Mouse (Mus musculus) forebrain, embryonic 11.5 days (tissue): ENCODE measurements around the gene Nlk. TPM values are rescaled to one million over a fixed set of nuclear protein-coding genes. Genes with fewer than 3 reads are reported as not detected.

ENCODE experiments used
- ATAC-seq: fragments of 200-750 bp; cut with Nextera tagmentation; replicated peaks from 2 replicates; pipeline ENCODE4 v1.8.0; 2017; ENCODE audit warnings: moderate TSS enrichment; ENCODE audit not compliant: low FRiP score
- DNase-seq: peaks from one replicate; pipeline ENCODE4 v3.0.0-alpha.2; 2017; ENCODE audit warnings: low spot score
- H3K27ac ChIP-seq: fragments of 300-500 bp; sonication (generic); 2 replicates; pipeline ENCODE4 v1.5.1; 2014; ENCODE audit warnings: low read depth, low read length
- H3K27me3 ChIP-seq: fragments of 300-500 bp; sonication (generic); 2 replicates; pipeline ENCODE4 v1.6.1; 2014; ENCODE audit warnings: mild to moderate bottlenecking, low read length, mixed read lengths; ENCODE audit not compliant: control insufficient read depth, insufficient read depth
- H3K36me3 ChIP-seq: fragments of 300-500 bp; sonication (generic); 2 replicates; pipeline ENCODE4 v1.6.1; 2014; ENCODE audit warnings: mild to moderate bottlenecking, low read length, moderate library complexity, mixed read lengths; ENCODE audit not compliant: control insufficient read depth, insufficient read depth
- H3K4me1 ChIP-seq: fragments of 300-500 bp; sonication (generic); replicated peaks from 2 replicates; pipeline ENCODE4 v1.6.1; 2014; ENCODE audit warnings: low read length, mixed read lengths; ENCODE audit not compliant: control insufficient read depth, insufficient read depth
- H3K4me2 ChIP-seq: fragments of 300-500 bp; sonication (generic); 2 replicates; pipeline ENCODE4 v1.6.1; 2014; ENCODE audit warnings: low read depth, mild to moderate bottlenecking, low read length, moderate library complexity, mixed read lengths; ENCODE audit not compliant: severe bottlenecking
- H3K4me3 ChIP-seq: fragments of 300-500 bp; sonication (generic); 2 replicates; pipeline ENCODE4 v1.5.1; 2014; ENCODE audit warnings: low read depth, low read length
- H3K9ac ChIP-seq: fragments of 300-500 bp; sonication (generic); 2 replicates; pipeline ENCODE4 v1.6.1; 2014; ENCODE audit warnings: low read length
- H3K9me3 ChIP-seq: fragments of 300-500 bp; sonication (generic); 2 replicates; pipeline ENCODE4 v1.6.1; 2016; ENCODE audit warnings: low read length, mixed read lengths; ENCODE audit not compliant: control insufficient read depth
- WGBS: fragments of 180-500 bp; shearing (Covaris S2); extraction: QIAGEN DNeasy Blood & Tissue Kit; methylation state at CpG from one replicate; pipeline ENCODE4 v1.1.7; 2014; 5-methylcytosine and 5-hydroxymethylcytosine counted together
- polyA plus RNA-seq: library from polyadenylated mRNA; unstranded; fragments of >200 nt; fragmentation: Nextera tagmentation; extraction: Ambion mirVana; gene quantifications from 2 replicates; pipeline ENCODE4 v1.2.1, GENCODE M21; 2014

Gene Nlk
- polyA plus RNA-seq, 1 experiment from 2014 or later = 33.6 TPM

- no peak overlapping the region for H3K4me3 ChIP-seq
- no peaks in the 10 kb centered on the region for H3K27me3 ChIP-seq
- H3K4me1 ChIP-seq = peaks cover 5% of the 10 kb centered on the region; the same call in 1 of the 2 replicates
- no peak overlapping the region for H3K27ac ChIP-seq
- H3K4me2 ChIP-seq = no peak overlapping the region
- no peak for DNase-seq
- no peak overlapping the region for H3K9ac ChIP-seq
- 90% methylated on average over 6 of the region's 6 CpGs for WGBS
- no peaks in the 10 kb centered on the region for H3K36me3 ChIP-seq
- ATAC-seq = no peak
- H3K9me3 ChIP-seq = no peaks in the 10 kb centered on the region
These were observed 35.4 kb upstream of the Nlk start for GRCm38 (mm10) chr11:78732619-78733018.

- Histone ChIP-seq H3K4me1 (no peaks in the 10 kb centered on the region), H3K4me2 (no peak overlapping the region), H3K9me3 (no peaks in the 10 kb centered on the region), H3K4me3 (no peak overlapping the region), H3K36me3 (no peaks in the 10 kb centered on the region), H3K27me3 (no peaks in the 10 kb centered on the region), H3K27ac (no peak overlapping the region), H3K9ac (no peak overlapping the region)
- ATAC-seq = no peak
- no peak for DNase-seq
- 27% methylated on average over 2 of the region's 2 CpGs for WGBS
These were observed 33.7 kb upstream of the Nlk start for GRCm38 (mm10) chr11:78730902-78731301.

GRCm38 (mm10) chr11:78728041-78728440 lies 30.9 kb upstream of the Nlk start:
- WGBS = 85% methylated on average over 4 of the region's 4 CpGs
- Histone ChIP-seq H3K4me3 (no peak overlapping the region), H3K27me3 (no peaks in the 10 kb centered on the region), H3K4me2 (no peak overlapping the region), H3K27ac (no peak overlapping the region), H3K4me1 (no peaks in the 10 kb centered on the region), H3K36me3 (no peaks in the 10 kb centered on the region), H3K9ac (no peak overlapping the region), H3K9me3 (no peaks in the 10 kb centered on the region)
- ATAC-seq = no peak
- DNase-seq = no peak

GRCm38 (mm10) chr11:78726366-78726765 lies 29.2 kb upstream of the Nlk start:
- no peaks in the 10 kb centered on the region for H3K36me3 ChIP-seq
- no peak overlapping the region for H3K9ac ChIP-seq
- no peaks in the 10 kb centered on the region for H3K9me3 ChIP-seq
- no peaks in the 10 kb centered on the region for H3K4me1 ChIP-seq
- H3K4me3 ChIP-seq = no peak overlapping the region
- no peak overlapping the region for H3K4me2 ChIP-seq
- H3K27me3 ChIP-seq = no peaks in the 10 kb centered on the region
- DNase-seq (no peak), ATAC-seq (no peak)
- 82% methylated on average over 3 of the region's 3 CpGs for WGBS
- H3K27ac ChIP-seq = no peak overlapping the region

GRCm38 (mm10) chr11:78724792-78725191 lies 27.6 kb upstream of the Nlk start:
- no peaks in the 10 kb centered on the region for H3K9me3 ChIP-seq
- H3K4me2 ChIP-seq = no peak overlapping the region
- no peaks in the 10 kb centered on the region for H3K4me1 ChIP-seq
- ATAC-seq (no peak), DNase-seq (no peak)
- H3K27ac ChIP-seq = no peak overlapping the region
- H3K9ac ChIP-seq = no peak overlapping the region
- 80% methylated on average over 1 of the region's 1 CpGs for WGBS
- H3K36me3 ChIP-seq = no peaks in the 10 kb centered on the region
- H3K27me3 ChIP-seq = no peaks in the 10 kb centered on the region
- no peak overlapping the region for H3K4me3 ChIP-seq

- DNase-seq = no peak
- Histone ChIP-seq H3K27me3 (no peaks in the 10 kb centered on the region), H3K36me3 (no peaks in the 10 kb centered on the region), H3K4me2 (no peak overlapping the region), H3K9ac (no peak overlapping the region), H3K4me3 (no peak overlapping the region), H3K27ac (no peak overlapping the region), H3K4me1 (no peaks in the 10 kb centered on the region), H3K9me3 (no peaks in the 10 kb centered on the region)
- ATAC-seq = no peak
- WGBS = 85% methylated on average over 2 of the region's 2 CpGs
These were observed 24.2 kb upstream of the Nlk start for GRCm38 (mm10) chr11:78721419-78721818.

GRCm38 (mm10) chr11:78717655-78718054 lies 20.5 kb upstream of the Nlk start:
- H3K27ac ChIP-seq = no peak overlapping the region
- DNase-seq (no peak), ATAC-seq (no peak)
- no peaks in the 10 kb centered on the region for H3K36me3 ChIP-seq
- H3K4me3 ChIP-seq = no peak overlapping the region
- no peak overlapping the region for H3K4me2 ChIP-seq
- H3K9ac ChIP-seq = no peak overlapping the region
- no peaks in the 10 kb centered on the region for H3K27me3 ChIP-seq
- 74% methylated on average over 4 of the region's 4 CpGs for WGBS
- no peaks in the 10 kb centered on the region for H3K4me1 ChIP-seq
- no peaks in the 10 kb centered on the region for H3K9me3 ChIP-seq

GRCm38 (mm10) chr11:78708642-78709041 lies 11.5 kb upstream of the Nlk start:
- Histone ChIP-seq H3K27me3 (no peaks in the 10 kb centered on the region), H3K27ac (no peak overlapping the region), H3K4me1 (no peaks in the 10 kb centered on the region), H3K9ac (no peak overlapping the region), H3K9me3 (no peaks in the 10 kb centered on the region), H3K4me3 (no peak overlapping the region), H3K36me3 (no peaks in the 10 kb centered on the region), H3K4me2 (no peak overlapping the region)
- no peak for ATAC-seq
- 88% methylated on average over 2 of the region's 2 CpGs for WGBS
- no peak for DNase-seq

- Histone ChIP-seq H3K36me3 (no peaks in the 10 kb centered on the region), H3K9ac (no peak overlapping the region), H3K27me3 (no peaks in the 10 kb centered on the region), H3K27ac (no peak overlapping the region), H3K4me2 (no peak overlapping the region), H3K4me3 (no peak overlapping the region), H3K9me3 (no peaks in the 10 kb centered on the region), H3K4me1 (no peaks in the 10 kb centered on the region)
- ATAC-seq (no peak), DNase-seq (no peak)
These were observed 8.9 kb upstream of the Nlk start for GRCm38 (mm10) chr11:78706026-78706425.
